Mouse (Mus musculus): ENCODE measurements at regions not wholly inside any gene's neighbourhood (a gene's known extent, or its start where the extent isn't known, plus 50 kb on each side); places are given as distances from the start of the nearest gene placed in this dataset.

- no peak for DNase-seq
- intact Hi-C loops (cut with DNase I; ENCODE audit: low total_unique reads), result no loop called here
These were observed 329.3 kb downstream of the Foxa2 start for GRCm38 (mm10) chr2:147717484-147717947.

GRCm38 (mm10) chr2:147715791-147716190 lies 331.0 kb downstream of the Foxa2 start:
- no peak for DNase-seq
- intact Hi-C loops (cut with DNase I; ENCODE audit: low total_unique reads), result no loop called here

- intact Hi-C loops (cut with DNase I; ENCODE audit: low total_unique reads), result no loop called here
- no peak for DNase-seq
These were observed 336.0 kb downstream of the Foxa2 start for GRCm38 (mm10) chr2:147710593-147711265.

- no peak for DNase-seq
- intact Hi-C loops (cut with DNase I; ENCODE audit: low total_unique reads), result no loop called here
These were observed 337.0 kb downstream of the Foxa2 start for GRCm38 (mm10) chr2:147709799-147710198.

GRCm38 (mm10) chr2:147707156-147707555 lies 339.6 kb downstream of the Foxa2 start:
- DNase-seq, result no peak
- intact Hi-C loops (cut with DNase I; ENCODE audit: low total_unique reads), result no loop called here

- intact Hi-C loops (cut with DNase I; ENCODE audit: low total_unique reads), result no loop called here
These were observed 342.3 kb downstream of the Pax1 start for GRCm38 (mm10) chr2:147703981-147704380.

GRCm38 (mm10) chr2:147702330-147703063 lies 340.8 kb downstream of the Pax1 start:
- no peak for DNase-seq

More at GRCm38 (mm10) chr2:147703981-147704380, 342.3 kb downstream of the Pax1 start:
- DNase-seq, result no peak

GRCm38 (mm10) chr2:147699524-147700081 lies 337.9 kb downstream of the Pax1 start:
- intact Hi-C loops (cut with DNase I; ENCODE audit: low total_unique reads), result no loop called here
- DNase-seq, result no peak

More at GRCm38 (mm10) chr2:147702330-147703063, 340.8 kb downstream of the Pax1 start:
- intact Hi-C loops (cut with DNase I; ENCODE audit: low total_unique reads), result no loop called here

GRCm38 (mm10) chr2:147691896-147692295 lies 330.2 kb downstream of the Pax1 start:
- intact Hi-C loops (cut with DNase I; ENCODE audit: low total_unique reads), result no loop called here
- no peak for DNase-seq

- DNase-seq, result no peak
- intact Hi-C loops (cut with DNase I; ENCODE audit: low total_unique reads), result no loop called here
These were observed 328.9 kb downstream of the Pax1 start for GRCm38 (mm10) chr2:147690506-147691208.

GRCm38 (mm10) chr2:147688742-147689141 lies 327.0 kb downstream of the Pax1 start:
- peak; percentile 38 for DNase-seq
- intact Hi-C loops (cut with DNase I; ENCODE audit: low total_unique reads), result no loop called here

GRCm38 (mm10) chr2:147656667-147657066 lies 294.9 kb downstream of the Pax1 start:
- intact Hi-C loops (cut with DNase I; ENCODE audit: low total_unique reads), result no loop called here

GRCm38 (mm10) chr2:147650229-147650628 lies 288.5 kb downstream of the Pax1 start:
- intact Hi-C loops (cut with DNase I; ENCODE audit: low total_unique reads), result no loop called here
- DNase-seq, result no peak

More at GRCm38 (mm10) chr2:147656667-147657066, 294.9 kb downstream of the Pax1 start:
- DNase-seq, result peak; percentile 10

GRCm38 (mm10) chr2:147647972-147648371 lies 286.2 kb downstream of the Pax1 start:
- no peak for DNase-seq
- intact Hi-C loops (cut with DNase I; ENCODE audit: low total_unique reads), result no loop called here

GRCm38 (mm10) chr2:147647506-147647905 lies 285.8 kb downstream of the Pax1 start:
- intact Hi-C loops (cut with DNase I; ENCODE audit: low total_unique reads), result no loop called here
- DNase-seq, result no peak

- intact Hi-C loops (cut with DNase I; ENCODE audit: low total_unique reads), result no loop called here
- DNase-seq, result no peak
These were observed 276.2 kb downstream of the Pax1 start for GRCm38 (mm10) chr2:147637882-147638281.

- intact Hi-C loops (cut with DNase I; ENCODE audit: low total_unique reads), result no loop called here
These were observed 271.0 kb downstream of the Pax1 start for GRCm38 (mm10) chr2:147632737-147633136.

GRCm38 (mm10) chr2:147629716-147630115 lies 268.0 kb downstream of the Pax1 start:
- intact Hi-C loops (cut with DNase I; ENCODE audit: low total_unique reads), result no loop called here
- no peak for DNase-seq

More at GRCm38 (mm10) chr2:147632737-147633136, 271.0 kb downstream of the Pax1 start:
- no peak for DNase-seq

- intact Hi-C loops (cut with DNase I; ENCODE audit: low total_unique reads), result no loop called here
- DNase-seq, result no peak
These were observed 265.4 kb downstream of the Pax1 start for GRCm38 (mm10) chr2:147627096-147627495.

- intact Hi-C loops (cut with DNase I; ENCODE audit: low total_unique reads), result no loop called here
- no peak for DNase-seq
These were observed 261.4 kb downstream of the Pax1 start for GRCm38 (mm10) chr2:147623116-147623515.
